Mouse (Mus musculus): ENCODE results near the gene Nupr1l.
"Not testable (repeated sequence)": the region's sequence is repeated elsewhere in the genome, so short reads cannot be mapped to it uniquely, and the experiment has no call there.

Gene Nupr1l

GRCm38 (mm10) chr5:129908242-129908965 is at the start of gene Nupr1l:
Nupr1l (plus strand) TSS chr5:129908540.
- peak; percentile 51 for DNase-seq (ENCODE audit: low read depth)

DNA sequence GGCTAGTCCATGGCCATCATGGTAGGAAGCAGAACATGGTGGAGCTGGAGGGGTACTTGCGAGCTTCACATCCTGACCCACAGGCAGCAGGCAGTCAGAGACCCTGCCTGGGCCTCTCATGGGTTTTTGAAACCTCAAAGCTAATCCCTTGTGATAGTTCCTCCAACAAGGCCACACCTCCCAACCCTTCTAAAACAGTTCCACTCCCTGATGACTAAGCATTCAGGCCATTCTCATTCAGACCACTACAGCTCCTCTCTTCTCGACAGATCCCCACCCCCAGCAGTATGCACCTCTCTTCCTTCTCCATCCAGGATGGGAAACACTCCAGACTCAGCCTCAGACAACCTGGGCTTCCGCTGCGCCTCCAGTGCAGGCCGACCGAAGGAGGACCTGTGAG is 46.0 kb upstream of the Nupr1l start:
- no peak for DNase-seq (ENCODE audit: low read depth)

DNA sequence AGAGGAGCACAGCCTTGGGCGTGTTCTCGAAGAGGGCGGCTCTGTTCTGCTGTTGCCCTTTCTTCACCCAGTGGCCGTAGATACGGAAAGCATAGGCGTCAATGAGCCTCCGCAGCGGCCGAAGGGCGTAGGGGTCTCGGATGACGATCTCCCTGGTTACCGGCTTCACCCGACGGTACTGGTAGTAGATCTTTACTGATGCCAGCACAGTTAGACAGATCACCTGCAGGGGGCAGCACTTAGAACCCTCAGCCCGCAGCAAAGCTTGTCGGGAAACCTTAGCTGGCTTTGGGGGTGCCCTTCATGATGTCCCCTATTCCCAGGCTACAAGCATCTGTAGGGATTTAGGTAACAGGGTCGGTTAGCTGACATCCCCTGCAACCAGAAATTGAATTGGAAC is 43.9 kb upstream of the Nupr1l start:
- no peak for DNase-seq (ENCODE audit: low read depth)

GRCm38 (mm10) chr5:129865841-129866240 is 42.5 kb upstream of the Nupr1l start:
- DNase-seq (ENCODE audit: low read depth): no peak

DNA sequence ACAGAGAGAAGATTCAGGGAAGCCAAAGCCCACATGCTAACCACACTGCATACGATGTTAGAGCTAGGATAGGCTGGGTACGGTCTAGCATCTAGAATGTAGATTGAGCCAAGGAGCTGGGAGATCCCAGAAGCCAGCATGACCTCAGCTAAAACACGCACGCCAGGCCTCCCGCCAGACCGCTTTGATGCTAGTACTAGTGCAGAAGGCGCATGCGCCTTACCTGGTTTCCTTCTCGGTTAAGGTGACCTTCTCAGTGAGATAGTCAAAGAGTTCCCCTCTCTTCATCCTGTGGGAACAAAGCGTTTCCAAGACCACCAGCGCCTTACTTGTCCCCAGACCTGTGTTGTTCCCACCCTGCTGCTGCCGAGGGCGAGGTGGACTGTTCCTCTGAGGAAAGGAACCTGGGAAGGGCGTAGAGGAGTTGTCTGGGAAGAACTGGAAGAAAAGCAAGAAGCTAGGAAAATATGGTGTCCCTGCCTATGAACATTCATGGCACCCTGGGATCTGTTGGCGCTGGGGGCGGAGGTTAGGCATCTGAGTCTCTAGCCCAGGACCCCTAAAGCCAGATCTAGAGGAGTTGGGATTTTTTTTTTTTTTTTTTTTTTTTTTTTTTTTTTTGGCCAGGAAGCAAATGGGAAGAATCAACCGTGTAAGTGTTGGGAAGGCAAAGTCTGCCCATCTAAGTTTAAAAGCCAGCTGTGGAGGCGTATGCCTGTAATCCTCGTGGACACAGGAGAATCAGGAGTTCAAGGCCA is 38.9 kb upstream of the Nupr1l start:
- no peak for DNase-seq (ENCODE audit: low read depth)

DNA sequence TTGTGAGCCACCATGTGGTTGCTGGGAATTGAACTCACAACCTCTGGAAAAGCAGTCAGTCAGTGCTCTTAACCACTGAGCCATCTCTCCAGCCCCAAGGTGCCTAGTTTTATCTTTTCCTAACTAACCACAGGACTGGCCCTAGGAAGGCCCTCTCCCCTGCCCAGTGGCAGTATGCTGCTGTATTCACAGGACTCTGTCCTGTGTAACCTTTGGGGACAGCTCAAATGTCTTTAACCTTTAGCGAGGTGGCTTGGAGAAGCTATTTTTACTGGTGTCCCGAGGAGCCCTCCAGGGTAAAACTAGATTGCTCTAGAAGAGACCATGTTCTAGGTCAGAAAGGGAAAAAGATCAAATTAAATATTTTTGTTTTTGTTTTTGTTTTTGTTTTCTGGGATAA is 37.1 kb upstream of the Nupr1l start:
- no peak for DNase-seq (ENCODE audit: low read depth)

- no peak for DNase-seq (ENCODE audit: low read depth)
Measured at GRCm38 (mm10) chr5:129873942-129874341, 34.4 kb upstream of the Nupr1l start.

DNA sequence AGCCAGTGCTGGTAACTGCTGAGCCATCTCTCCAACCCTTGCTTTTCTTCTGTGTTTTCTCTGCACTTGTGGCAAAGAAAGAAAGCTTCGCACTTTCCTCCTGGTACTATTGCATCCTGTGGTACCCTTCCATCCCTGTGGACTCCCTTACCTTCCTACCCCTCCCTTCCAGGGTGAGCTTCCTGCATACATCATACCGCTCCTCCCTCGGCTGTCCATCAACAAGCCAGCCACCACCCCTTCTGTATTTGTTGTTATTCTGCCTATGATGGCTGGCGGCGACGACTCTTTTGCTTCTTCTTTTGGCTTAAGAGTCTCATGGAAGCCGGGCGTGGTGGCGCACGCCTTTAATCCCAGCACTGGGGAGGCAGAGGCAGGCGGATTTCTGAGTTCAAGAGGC is 33.2 kb upstream of the Nupr1l start:
- no peak for DNase-seq (ENCODE audit: low read depth)

GRCm38 (mm10) chr5:129877731-129878455 is 30.4 kb upstream of the Nupr1l start:
- no peak for DNase-seq (ENCODE audit: low read depth)

- DNase-seq (ENCODE audit: low read depth): peak; percentile 54
Measured at GRCm38 (mm10) chr5:129878946-129879345, 29.4 kb upstream of the Nupr1l start.

DNA sequence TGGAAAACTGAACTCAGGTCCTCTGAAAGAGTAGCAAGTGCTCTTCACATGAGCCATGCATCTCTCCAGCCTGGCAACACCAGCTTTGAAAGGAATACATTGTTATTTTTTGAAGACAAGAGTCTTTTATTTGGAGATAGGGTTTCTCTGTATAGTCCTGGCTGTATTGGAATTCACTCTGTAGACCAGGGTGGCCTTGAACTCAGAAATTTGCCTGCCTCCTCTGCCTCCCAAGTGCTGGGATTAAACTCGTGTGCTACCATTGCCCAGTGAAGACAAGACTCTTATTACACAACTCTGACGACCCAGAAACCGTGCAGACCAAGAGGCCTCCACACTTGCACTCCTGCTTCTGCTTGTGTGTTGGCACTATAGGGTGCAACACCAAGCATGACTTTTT is 28.5 kb upstream of the Nupr1l start:
- no peak for DNase-seq (ENCODE audit: low read depth)

GRCm38 (mm10) chr5:129886271-129886670 is 22.1 kb upstream of the Nupr1l start:
- DNase-seq (ENCODE audit: low read depth): no peak

DNA sequence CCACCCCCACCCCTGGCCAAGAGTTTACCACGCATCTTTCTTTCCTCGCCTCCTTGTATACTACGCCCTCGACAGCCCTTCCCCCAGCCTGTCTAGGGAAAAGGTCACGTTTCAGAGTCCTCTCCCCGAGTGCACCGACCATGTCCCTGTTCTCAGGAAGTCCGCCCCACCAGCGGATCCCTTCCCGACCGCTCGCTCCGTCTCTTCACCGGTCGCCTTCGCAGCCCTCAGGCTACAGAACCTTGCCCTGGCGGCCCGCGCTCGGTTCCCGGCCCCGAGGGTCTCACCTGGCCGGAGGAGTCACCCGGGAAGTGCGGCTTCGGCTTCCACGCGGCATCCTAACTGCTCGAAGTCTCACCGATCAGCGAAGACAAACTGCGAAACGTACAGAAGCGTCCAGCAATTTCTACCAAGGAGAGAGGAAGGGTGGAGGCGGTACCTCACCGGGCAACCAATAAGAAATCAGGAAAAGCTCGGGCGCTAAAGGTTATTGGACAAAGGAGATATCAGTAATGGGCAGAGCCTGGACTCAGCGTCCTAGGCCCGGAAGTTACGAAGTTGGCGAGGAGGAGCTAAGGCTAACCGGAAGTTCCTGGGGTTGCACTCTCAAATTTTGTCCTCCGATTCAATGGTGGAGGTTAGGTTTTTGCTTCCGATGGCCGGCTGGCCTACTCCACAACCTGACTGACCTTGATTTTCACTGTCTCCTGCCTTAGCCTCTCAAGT is 21.3 kb upstream of the Nupr1l start, which contains the start of gene Chchd2:
Gene Chchd2 (minus strand): TSS at position 560 of the 726 bp plus-strand sequence.
- peak; percentile 97 for DNase-seq (ENCODE audit: low read depth)

DNA sequence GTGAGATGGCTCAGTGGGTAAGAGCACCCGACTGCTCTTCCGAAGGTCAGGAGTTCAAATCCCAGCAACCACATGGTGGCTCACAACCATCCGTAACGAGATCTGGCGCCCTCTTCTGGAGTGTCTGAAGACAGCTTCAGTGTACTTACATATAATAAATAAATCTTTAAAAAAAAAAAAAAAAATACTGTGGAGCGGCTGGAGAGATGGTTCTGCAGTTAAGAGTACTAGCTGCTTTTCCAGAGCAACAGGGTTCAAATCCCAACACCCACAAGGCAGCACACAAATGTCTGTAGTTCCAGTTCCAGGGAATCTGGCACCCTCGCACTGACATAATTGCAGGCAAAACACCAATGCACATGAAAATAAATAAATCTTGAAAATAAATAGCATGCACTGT is 17.9 kb upstream of the Nupr1l start:
- DNase-seq (ENCODE audit: low read depth): not testable (repeated sequence)

DNA sequence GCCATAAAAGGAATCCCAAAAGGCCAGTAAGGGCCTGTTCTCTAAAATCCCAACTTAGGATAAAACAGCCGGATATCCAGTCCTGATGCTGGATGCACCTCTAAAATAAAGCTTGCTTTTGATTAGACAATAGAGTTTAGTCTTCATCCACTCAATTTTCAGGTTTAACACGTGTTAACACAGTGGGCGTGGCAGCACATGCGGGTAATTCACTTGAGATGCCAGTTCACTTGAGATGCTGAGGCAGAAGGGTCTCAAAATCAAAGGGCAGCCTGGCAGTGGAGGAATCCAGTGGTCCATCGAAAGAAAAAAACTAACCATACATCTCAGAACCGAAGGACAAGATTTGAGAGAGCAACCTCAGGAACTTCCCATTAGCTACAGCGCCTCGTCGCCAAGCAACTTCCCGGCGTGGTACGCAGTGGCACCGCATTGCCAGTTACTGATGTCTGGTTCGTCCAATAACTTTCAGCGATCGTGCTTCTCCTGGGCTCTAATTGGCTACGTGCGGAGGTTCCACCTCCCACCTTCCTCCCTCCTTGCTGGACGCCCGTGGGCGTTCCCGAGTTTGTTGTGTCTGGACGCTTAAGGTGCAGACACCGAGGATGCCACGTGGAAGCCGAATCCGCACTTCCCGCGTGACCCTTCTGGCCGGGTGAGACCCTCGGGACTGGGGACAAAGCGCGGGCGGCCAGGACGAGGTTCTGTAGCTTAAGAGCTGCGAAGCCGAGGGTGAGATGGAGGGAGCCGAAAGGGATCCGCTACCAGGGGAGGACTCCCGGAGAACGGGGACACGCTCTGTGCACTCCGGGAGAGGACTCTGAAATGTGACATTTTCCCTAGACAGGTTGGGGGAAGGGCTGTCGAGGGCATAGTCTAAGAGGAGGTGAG is 12.9 kb upstream of the Nupr1l start, which contains the start of gene Zbed5:
Gene Zbed5 (plus strand): TSS at position 526 of the 891 bp plus-strand sequence.
- peak; percentile 96 for DNase-seq (ENCODE audit: low read depth)

DNA sequence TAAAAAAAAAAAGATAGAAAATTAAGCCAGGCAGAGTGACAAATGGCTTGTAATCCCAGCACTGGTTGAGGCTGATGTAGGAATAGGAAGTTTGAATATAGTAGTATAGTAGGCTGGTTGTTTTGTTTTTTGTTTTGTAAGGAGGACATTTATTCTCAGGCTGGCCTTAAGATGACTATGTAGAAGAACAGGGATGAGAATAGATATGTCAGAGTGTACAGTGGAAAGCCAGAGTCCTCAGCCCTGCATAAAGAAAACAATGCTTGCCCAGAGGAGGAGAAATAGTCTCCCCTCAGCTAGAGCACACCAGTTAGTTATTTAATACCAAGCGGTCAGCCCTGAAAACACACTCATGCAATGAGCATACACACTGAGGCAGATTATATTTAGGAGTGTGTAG is 9.9 kb upstream of the Nupr1l start, which contains the start of gene Phkg1:
Gene Phkg1 (minus strand): TSS at position 101 of the 400 bp plus-strand sequence.
- DNase-seq (ENCODE audit: low read depth): no peak

DNA sequence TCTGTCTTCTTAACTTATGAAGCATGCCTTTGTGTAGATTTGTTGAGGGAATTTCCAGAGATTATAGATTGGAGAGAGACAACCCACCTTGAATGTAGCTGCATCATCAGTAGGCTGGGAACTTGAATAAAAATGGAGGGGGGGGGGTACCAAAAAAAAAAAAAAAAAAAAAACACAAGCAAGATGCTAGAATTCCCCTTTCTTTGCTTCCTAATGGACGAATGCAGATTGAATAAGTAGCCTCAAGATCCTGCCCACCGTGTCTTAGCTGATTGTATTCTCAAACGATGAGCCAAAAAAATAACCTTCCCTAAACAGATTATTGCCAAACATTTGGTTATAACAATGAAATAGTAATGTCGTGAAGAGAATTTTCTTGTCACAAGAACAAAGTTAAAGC is 565 bp upstream of the Nupr1l start:
- no peak for DNase-seq (ENCODE audit: low read depth)

GRCm38 (mm10) chr5:129909147-129909546 is 807 bp downstream of the Nupr1l start:
- no peak for DNase-seq (ENCODE audit: low read depth)

GRCm38 (mm10) chr5:129909591-129909990 is 1.3 kb downstream of the Nupr1l start:
- no peak for DNase-seq (ENCODE audit: low read depth)

- no peak for DNase-seq (ENCODE audit: low read depth)
Measured at GRCm38 (mm10) chr5:129914024-129914423, 5.7 kb downstream of the Nupr1l start.

- not testable (repeated sequence) for DNase-seq (ENCODE audit: low read depth)
Measured at GRCm38 (mm10) chr5:129915491-129915890, 7.2 kb downstream of the Nupr1l start.

Measured in fibroblast of lung, adult 2 months (primary cell).